Mouse (Mus musculus) T-cell, adult 2 months (primary cell): ENCODE measurements at regions not wholly inside any gene's neighbourhood (a gene's known extent, or its start where the extent isn't known, plus 50 kb on each side); places are given as distances from the start of the nearest gene placed in this dataset.

Experiments used
- DNase-seq: peaks from one replicate; pipeline ENCODE4 v3.0.0; 2022; ENCODE audit warnings: low spot score

- no peak for DNase-seq
Measured at GRCm38 (mm10) chr2:117023436-117023835, 97.7 kb upstream of the Spred1 start.

GRCm38 (mm10) chr2:117027071-117027470, 94.1 kb upstream of the Spred1 start:
- no peak for DNase-seq

GRCm38 (mm10) chr2:117028771-117029170, 92.4 kb upstream of the Spred1 start:
- DNase-seq = no peak

- DNase-seq = no peak
Measured at GRCm38 (mm10) chr2:117036197-117036872, 84.8 kb upstream of the Spred1 start.

GRCm38 (mm10) chr2:117040211-117040610, 81.0 kb upstream of the Spred1 start:
- no peak for DNase-seq

GRCm38 (mm10) chr2:117043831-117044230, 77.3 kb upstream of the Spred1 start:
- no peak for DNase-seq

GRCm38 (mm10) chr2:117048290-117048730, 72.9 kb upstream of the Spred1 start:
- no peak for DNase-seq

- no peak for DNase-seq
Measured at GRCm38 (mm10) chr2:117050061-117050460, 71.1 kb upstream of the Spred1 start.

GRCm38 (mm10) chr2:117064126-117064525, 57.0 kb upstream of the Spred1 start:
- DNase-seq = no peak

- DNase-seq = no peak
Measured at GRCm38 (mm10) chr2:117070348-117070747, 50.8 kb upstream of the Spred1 start.

GRCm38 (mm10) chr2:117071098-117071497, 50.1 kb upstream of the Spred1 start:
- no peak for DNase-seq
